Mouse (Mus musculus) embryo, embryonic 10 days (tissue): Measurements from ENCODE around the gene Vmn1r29.
"Not testable (repeated sequence)": the region's sequence is repeated elsewhere in the genome, so short reads cannot be mapped to it uniquely, and the experiment has no call there.

Experiments
- DNase-seq: peaks from one replicate; pipeline ENCODE4 v3.0.0-alpha.2; 2015; ENCODE audit warnings: low spot score

Gene Vmn1r29

DNA sequence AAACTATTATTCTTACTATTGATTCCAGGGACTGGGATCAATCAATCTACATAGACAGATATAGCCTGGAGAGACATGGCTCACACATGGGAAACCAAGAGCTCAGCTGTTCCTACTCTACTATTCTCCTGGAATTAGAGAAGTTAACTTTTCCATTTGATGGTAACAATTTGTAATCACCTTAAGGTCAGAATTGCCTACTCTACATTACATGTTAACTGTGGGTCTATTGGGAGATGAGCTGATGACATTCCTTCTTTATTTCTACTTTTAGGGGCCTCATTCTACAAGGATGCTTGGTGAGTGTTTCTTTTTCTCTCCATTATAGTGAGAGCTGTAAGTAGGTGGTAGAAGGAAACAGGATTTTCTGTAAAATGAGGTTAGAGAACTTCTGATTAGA lies at the start of gene Vmn1r29:
Gene Vmn1r29, plus strand, starts transcription at position 301 of the 400 bp plus-strand sequence.
- DNase-seq, result no peak

DNA sequence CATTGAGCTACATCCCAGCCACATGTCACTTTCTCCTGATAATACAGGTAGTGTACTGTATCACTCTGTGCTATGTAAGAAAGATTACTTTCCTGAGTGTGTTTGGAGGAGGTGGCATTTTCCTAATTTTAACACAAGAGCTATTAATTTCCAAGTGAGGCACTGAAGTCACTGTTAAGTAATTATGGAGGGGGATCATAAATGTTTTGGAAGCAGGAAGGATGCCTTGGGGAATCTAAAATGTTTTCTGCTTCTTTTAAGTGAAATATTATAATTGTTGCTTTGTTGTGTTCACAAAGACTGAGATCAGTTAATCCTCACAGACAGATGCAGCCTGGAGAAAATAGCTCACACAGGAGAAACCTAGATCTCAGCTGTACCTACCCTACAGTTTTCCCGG lies 39.6 kb upstream of the Vmn1r29 start, which contains the start of gene Vmn1r28:
Gene Vmn1r28, plus strand, starts transcription at position 301 of the 400 bp plus-strand sequence.
- no peak for DNase-seq

DNA sequence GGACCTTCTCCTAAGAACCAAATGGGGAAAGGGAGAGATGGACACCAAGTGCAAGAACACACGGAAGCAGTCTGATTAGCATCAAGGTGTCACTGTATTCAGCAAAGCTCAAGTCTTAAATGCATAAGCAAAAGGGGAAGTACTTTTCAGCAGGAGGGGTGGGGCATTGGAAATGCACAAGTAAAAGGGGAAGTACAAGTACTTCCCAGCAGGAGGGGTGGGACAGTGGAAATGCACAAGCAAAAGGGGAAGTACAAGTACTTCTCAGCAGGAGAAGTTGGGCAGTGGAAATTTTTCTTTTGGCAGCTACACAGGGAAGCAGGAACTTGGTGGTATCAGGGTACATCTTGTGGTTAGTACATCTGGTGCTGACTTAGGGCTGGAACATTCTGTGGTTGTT lies 21.7 kb upstream of the Vmn1r29 start:
- DNase-seq, result not testable (repeated sequence)

DNA sequence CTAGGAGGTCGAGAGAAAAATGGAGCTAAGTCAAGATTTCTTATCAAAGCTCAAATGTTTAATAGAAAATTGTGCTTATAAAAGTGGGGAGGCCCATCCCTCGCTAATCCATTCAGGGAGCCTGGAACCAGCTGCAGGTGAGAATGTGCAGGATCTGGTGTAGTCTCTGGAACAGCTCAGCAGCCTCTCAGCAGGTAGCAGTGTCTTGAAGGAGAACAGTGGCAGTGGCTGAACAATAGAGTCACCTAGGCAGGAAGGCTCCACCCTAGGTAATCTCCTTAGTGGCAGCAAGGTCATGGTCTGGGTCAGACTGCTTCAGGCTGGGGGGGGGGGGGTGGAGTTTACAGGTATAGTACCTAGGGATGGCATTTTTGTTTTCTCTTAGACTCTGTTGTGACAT lies 9.1 kb upstream of the Vmn1r29 start:
- DNase-seq, result no peak

DNA sequence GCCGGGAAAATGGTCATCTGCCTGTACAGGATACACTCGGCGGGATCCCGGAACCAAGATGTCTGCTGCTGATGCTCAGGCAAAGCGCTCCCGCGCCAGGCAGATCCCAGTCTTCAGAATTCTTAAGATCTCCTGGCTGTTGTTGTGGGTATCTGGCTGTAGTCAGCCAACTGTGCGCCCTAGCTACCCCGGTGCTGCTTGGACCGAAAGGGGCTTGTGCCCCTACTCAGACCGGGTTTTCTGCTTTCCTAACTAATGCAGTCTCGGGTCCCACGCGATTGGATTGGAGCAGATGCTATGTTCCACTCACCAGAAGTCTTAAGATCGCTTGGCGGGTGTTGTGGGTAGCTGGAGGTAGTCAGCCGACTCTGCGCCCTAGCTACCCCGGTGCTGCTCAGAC lies 2.8 kb upstream of the Vmn1r29 start:
- not testable (repeated sequence) for DNase-seq

DNA sequence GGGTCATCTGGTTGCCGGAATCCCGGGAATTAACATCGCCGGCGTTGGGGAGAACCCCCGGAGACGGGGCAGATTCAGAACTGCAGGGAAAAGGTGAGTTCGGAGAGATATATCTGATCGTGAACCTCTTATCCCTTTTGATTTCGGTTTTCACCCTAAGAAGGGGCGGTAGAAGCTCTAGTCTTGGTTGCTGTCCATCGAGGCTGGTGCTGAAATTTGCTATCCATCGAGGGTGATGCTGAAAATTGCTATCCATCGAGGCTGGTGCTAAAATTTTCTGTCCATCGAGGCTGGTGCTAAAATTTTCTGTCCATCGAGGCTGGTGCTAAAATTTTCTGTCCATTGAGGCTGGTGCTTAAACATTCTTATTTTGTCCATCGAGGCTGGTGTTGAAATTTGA lies 29.3 kb downstream of the Vmn1r29 start:
- DNase-seq, result not testable (repeated sequence)
